Mouse (Mus musculus) liver, embryonic 16.5 days (tissue): Measurements from ENCODE around the gene Aco2. TPM values are rescaled to one million over a fixed set of nuclear protein-coding genes. Genes with fewer than 3 reads are reported as not detected.

Source experiments
- ATAC-seq: fragments of 200-750 bp; cut with Nextera tagmentation; 2 replicates; pipeline ENCODE4 v1.8.0; 2017; ENCODE audit warnings: low read depth, mild to moderate bottlenecking, moderate number of reproducible peaks, moderate library complexity
- H3K27ac ChIP-seq: fragments of 300-500 bp; sonication (generic); 2 replicates; pipeline ENCODE4 v1.5.1; 2014; ENCODE audit warnings: mild to moderate bottlenecking, low read length
- H3K27me3 ChIP-seq: fragments of 300-500 bp; sonication (generic); 2 replicates; pipeline ENCODE4 v1.6.1; 2014; ENCODE audit warnings: low read depth, low read length, mixed read lengths; ENCODE audit not compliant: control insufficient read depth, insufficient read depth
- H3K36me3 ChIP-seq: fragments of 300-500 bp; sonication (generic); 2 replicates; pipeline ENCODE4 v1.6.1; 2014; ENCODE audit warnings: mild to moderate bottlenecking; ENCODE audit not compliant: control insufficient read depth, insufficient read depth
- H3K4me1 ChIP-seq: fragments of 300-500 bp; sonication (generic); 2 replicates; pipeline ENCODE4 v1.6.1; 2014; ENCODE audit warnings: low read depth, low read length, mixed read lengths; ENCODE audit not compliant: control insufficient read depth
- H3K4me2 ChIP-seq: fragments of 300-500 bp; sonication (generic); 2 replicates; pipeline ENCODE4 v1.6.1; 2014; ENCODE audit warnings: low read depth, low read length, mixed read lengths
- H3K4me3 ChIP-seq: fragments of 300-500 bp; sonication (generic); 2 replicates; pipeline ENCODE4 v1.5.1; 2014; ENCODE audit warnings: low read depth, mild to moderate bottlenecking, low read length
- H3K9ac ChIP-seq: fragments of 300-500 bp; sonication (generic); 2 replicates; pipeline ENCODE4 v1.6.1; 2014; ENCODE audit warnings: low read depth, low read length
- H3K9me3 ChIP-seq: fragments of 300-500 bp; sonication (generic); replicated peaks from 2 replicates; pipeline ENCODE4 v1.6.1; 2016; ENCODE audit warnings: low read length; ENCODE audit not compliant: control insufficient read depth
- WGBS: fragments of 180-500 bp; shearing (Covaris S2); extraction: QIAGEN DNeasy Blood & Tissue Kit; methylation state at CpG from one replicate; pipeline ENCODE4 v1.1.7; 2014; ENCODE audit not compliant: insufficient replicate concordance; 5-methylcytosine and 5-hydroxymethylcytosine counted together
- polyA plus RNA-seq: library from polyadenylated mRNA; unstranded; fragments of >200 nt; fragmentation: Nextera tagmentation; extraction: Ambion mirVana; gene quantifications from 2 replicates; pipeline ENCODE4 v1.2.1, GENCODE M21; 2015

The Aco2 gene
- polyA plus RNA-seq, 1 experiment from 2014 or later, result 114 TPM

GRCm38 (mm10) chr15:81851375-81851774, 20.7 kb upstream of the Aco2 start:
- no peaks in the 10 kb centered on the region for H3K9me3 ChIP-seq
- H3K27ac ChIP-seq, result no peak overlapping the region
- H3K9ac ChIP-seq, result no peak overlapping the region
- no peak overlapping the region for H3K4me2 ChIP-seq
- ATAC-seq, result no peak
- WGBS, result 85% methylated on average over 15 of the region's 15 CpGs
- H3K27me3 ChIP-seq, result no peaks in the 10 kb centered on the region
- H3K36me3 ChIP-seq, result peaks cover 22% of the 10 kb centered on the region
- peaks cover 11% of the 10 kb centered on the region for H3K4me1 ChIP-seq
- no peak overlapping the region for H3K4me3 ChIP-seq

DNA sequence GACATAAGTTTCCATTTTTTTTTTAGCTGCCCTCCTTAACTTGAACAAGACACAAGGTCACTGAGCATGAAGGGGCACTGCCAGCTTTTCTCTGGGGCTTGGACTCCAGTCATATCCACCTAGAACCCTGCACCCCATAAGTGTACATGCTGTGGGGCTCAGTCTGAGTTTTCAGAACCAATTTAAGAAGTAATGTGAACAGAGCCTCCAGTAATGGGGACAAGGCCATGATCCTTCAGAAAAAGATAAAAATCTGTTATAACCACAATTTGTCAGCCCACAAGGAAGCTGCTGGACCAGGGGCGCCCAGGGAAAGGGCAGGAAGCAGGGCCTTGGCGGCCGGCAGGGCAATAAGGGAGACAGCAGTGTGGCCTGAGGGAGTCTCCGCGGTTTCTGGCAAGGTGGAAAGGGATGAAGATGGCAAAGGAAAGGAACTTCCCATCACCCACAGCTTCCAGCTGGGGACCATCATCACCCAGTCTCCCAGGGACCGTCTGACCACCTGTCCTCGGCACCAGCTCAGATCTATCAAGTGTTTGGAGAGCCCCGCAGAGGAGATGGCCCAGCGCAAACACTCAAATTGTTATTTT, 19.6 kb upstream of the Aco2 start:
- peaks cover 22% of the 10 kb centered on the region for H3K36me3 ChIP-seq
- WGBS, result 74% methylated on average over 9 of the region's 9 CpGs
- peaks cover 17% of the 10 kb centered on the region for H3K4me1 ChIP-seq
- peak overlapping the region; percentile 6; the same call in 1 of the 2 replicates for H3K27ac ChIP-seq
- no peak overlapping the region for H3K9ac ChIP-seq
- no peak overlapping the region for H3K4me3 ChIP-seq
- H3K9me3 ChIP-seq, result no peaks in the 10 kb centered on the region
- no peak overlapping the region for H3K4me2 ChIP-seq
- ATAC-seq, result no peak
- no peaks in the 10 kb centered on the region for H3K27me3 ChIP-seq

DNA sequence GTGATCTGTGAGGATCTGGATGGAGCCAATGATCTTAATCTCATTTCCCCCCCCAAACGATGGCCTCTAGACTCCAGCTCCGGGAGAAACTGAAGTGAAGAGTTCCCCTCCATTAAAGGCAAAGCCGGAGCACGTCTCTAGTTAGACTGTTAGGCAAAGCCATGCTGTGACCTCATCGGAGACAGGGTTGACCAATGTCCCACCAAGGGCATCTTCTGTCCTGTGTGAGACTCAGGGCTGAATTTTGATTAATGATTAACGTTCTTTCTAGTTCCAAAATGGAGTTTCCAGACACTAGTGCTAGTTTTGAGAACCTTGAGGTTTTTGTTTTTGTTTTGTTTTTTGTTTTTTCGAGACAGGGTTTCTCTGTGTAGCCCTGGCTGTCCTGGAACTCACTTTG, 19.0 kb upstream of the Aco2 start:
- WGBS, result 64% methylated on average over 7 of the region's 7 CpGs
- no peaks in the 10 kb centered on the region for H3K27me3 ChIP-seq
- no peak overlapping the region for H3K9ac ChIP-seq
- H3K27ac ChIP-seq, result peak overlapping the region; percentile 6; the same call in 1 of the 2 replicates
- H3K36me3 ChIP-seq, result peaks cover 22% of the 10 kb centered on the region
- no peaks in the 10 kb centered on the region for H3K9me3 ChIP-seq
- no peak for ATAC-seq
- H3K4me1 ChIP-seq, result peaks cover 17% of the 10 kb centered on the region
- no peak overlapping the region for H3K4me3 ChIP-seq
- no peak overlapping the region for H3K4me2 ChIP-seq

GRCm38 (mm10) chr15:81856030-81856790, 15.9 kb upstream of the Aco2 start:
- under 1% methylated on average over 28 of the region's 28 CpGs for WGBS
- Histone ChIP-seq H3K4me1 (peaks cover 32% of the 10 kb centered on the region), H3K9ac (peak overlapping the region; percentile 93), H3K9me3 (no peaks in the 10 kb centered on the region), H3K36me3 (peaks cover 7% of the 10 kb centered on the region), H3K4me3 (peak overlapping the region; percentile 93), H3K27me3 (no peaks in the 10 kb centered on the region), H3K27ac (peak overlapping the region; percentile 95), H3K4me2 (peak overlapping the region; percentile 96)
- peak; percentile 86 for ATAC-seq

DNA sequence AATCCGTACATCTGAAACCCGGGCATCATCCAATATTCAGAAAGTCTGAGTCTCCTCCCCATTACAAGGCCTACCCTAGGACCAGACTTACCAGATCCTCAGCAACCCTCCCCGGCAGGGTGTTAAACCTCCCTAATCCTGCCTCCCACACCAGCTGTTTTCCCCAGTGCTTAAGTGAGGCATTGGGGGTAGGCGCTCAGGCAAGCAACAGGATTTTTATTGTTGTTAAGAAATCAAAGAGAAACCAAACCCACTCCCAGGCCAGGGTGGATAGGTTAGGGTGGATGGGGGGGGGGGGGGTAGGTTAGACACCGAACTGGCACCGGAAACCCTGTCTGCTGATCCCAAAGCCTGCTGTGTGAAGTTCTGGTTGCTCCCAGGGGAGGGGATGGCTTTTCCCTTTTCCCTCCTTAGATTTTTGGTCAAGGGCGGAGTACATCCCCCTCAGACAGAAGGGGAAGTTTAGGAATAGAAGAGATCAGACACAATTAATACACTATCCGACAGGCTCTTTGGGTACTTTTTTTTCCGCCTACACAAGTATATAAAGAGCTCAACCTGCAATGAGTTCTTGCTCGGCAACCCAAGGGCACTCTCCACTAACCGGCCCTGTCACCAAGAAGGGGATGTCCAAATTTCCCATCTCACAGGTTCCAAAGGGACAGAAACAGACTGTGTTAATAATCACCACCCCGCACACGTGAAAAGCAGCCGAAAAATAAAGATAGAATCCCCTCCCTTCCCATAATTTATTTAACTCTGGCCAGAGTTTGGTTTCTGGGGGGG, 15.0 kb upstream of the Aco2 start:
- no peaks in the 10 kb centered on the region for H3K36me3 ChIP-seq
- H3K27me3 ChIP-seq, result no peaks in the 10 kb centered on the region
- no peaks in the 10 kb centered on the region for H3K9me3 ChIP-seq
- H3K4me2 ChIP-seq, result peak overlapping the region; percentile 96
- WGBS, result under 1% methylated on average over 14 of the region's 14 CpGs
- H3K27ac ChIP-seq, result peak overlapping the region; percentile 95
- ATAC-seq, result no peak
- H3K4me1 ChIP-seq, result peaks cover 32% of the 10 kb centered on the region
- peak overlapping the region; percentile 93 for H3K4me3 ChIP-seq
- H3K9ac ChIP-seq, result peak overlapping the region; percentile 93

GRCm38 (mm10) chr15:81857724-81858116, 14.4 kb upstream of the Aco2 start:
- H3K27ac ChIP-seq, result peak overlapping the region; percentile 95
- H3K9me3 ChIP-seq, result no peaks in the 10 kb centered on the region
- ATAC-seq, result peak; percentile 11
- no peaks in the 10 kb centered on the region for H3K36me3 ChIP-seq
- H3K4me2 ChIP-seq, result peak overlapping the region; percentile 96
- WGBS, result 0% methylated on average over 33 of the region's 33 CpGs
- H3K4me1 ChIP-seq, result peaks cover 32% of the 10 kb centered on the region
- H3K4me3 ChIP-seq, result peak overlapping the region; percentile 93
- no peaks in the 10 kb centered on the region for H3K27me3 ChIP-seq
- H3K9ac ChIP-seq, result peak overlapping the region; percentile 93

DNA sequence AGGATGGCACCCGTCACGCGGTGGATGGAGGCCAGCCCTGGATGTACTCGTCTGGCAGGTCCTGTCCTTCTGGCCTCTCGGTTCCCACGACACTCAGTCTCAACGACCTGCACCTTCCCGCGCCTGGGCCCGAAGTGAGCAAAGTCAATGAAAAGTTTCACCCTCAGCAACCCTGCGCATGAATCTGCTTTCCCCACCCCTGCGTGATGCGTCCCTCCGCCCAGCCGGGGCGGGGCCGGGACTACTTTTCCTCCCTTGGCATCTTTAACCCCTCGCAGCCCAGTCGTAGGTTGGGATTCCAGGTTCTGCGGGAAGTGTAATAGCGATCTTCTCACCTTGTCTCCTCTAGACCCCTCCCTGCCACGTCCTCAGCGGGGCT, 14.0 kb upstream of the Aco2 start:
- Histone ChIP-seq H3K36me3 (no peaks in the 10 kb centered on the region), H3K27me3 (no peaks in the 10 kb centered on the region), H3K4me1 (peaks cover 32% of the 10 kb centered on the region), H3K9ac (peak overlapping the region; percentile 93), H3K4me2 (peak overlapping the region; percentile 96), H3K4me3 (peak overlapping the region; percentile 93), H3K27ac (peak overlapping the region; percentile 95), H3K9me3 (no peaks in the 10 kb centered on the region)
- WGBS, result under 1% methylated on average over 23 of the region's 23 CpGs
- ATAC-seq, result peak; percentile 52

GRCm38 (mm10) chr15:81858517-81859329, 13.4 kb upstream of the Aco2 start, which contains the start of gene Tob2:
TSS of gene Tob2 (minus strand) at chr15:81858796.
- peak within 1 kb of the TSS; percentile 93 for H3K4me3 ChIP-seq
- peak within 1 kb of the TSS; percentile 96 for H3K4me2 ChIP-seq
- peak within 1 kb of the TSS; percentile 95 for H3K27ac ChIP-seq
- H3K27me3 ChIP-seq, result no peaks in the 10 kb centered on the region
- peak within 1 kb of the TSS; percentile 93 for H3K9ac ChIP-seq
- no peaks in the 10 kb centered on the region for H3K36me3 ChIP-seq
- WGBS, result under 1% methylated on average over 44 of the region's 44 CpGs
- no peaks in the 10 kb centered on the region for H3K9me3 ChIP-seq
- H3K4me1 ChIP-seq, result peaks cover 30% of the 10 kb centered on the region
- ATAC-seq, result peak; percentile 2; the same call in 1 of the 2 replicates
